Mouse (Mus musculus): ENCODE results near the gene Hfe2.
"Not testable (repeated sequence)": the region's sequence is repeated elsewhere in the genome, so short reads cannot be mapped to it uniquely, and the experiment has no call there.

Gene Hfe2

GRCm38 (mm10) chr3:96524914-96525313 lies at the start of gene Hfe2:
Hfe2 (plus strand) TSS chr3:96525172.
- no peak for DNase-seq (ENCODE audit: low spot score)

GRCm38 (mm10) chr3:96477084-96477483 lies 47.9 kb upstream of the Hfe2 start:
- peak; percentile 4 for DNase-seq (ENCODE audit: low spot score)

- DNase-seq (ENCODE audit: low spot score), result peak; percentile 31
These were observed 47.4 kb upstream of the Hfe2 start for GRCm38 (mm10) chr3:96477558-96477957.

- peak; percentile 33 for DNase-seq (ENCODE audit: low spot score)
These were observed 45.7 kb upstream of the Hfe2 start for GRCm38 (mm10) chr3:96479249-96479648.

- DNase-seq (ENCODE audit: low spot score), result peak; percentile 34
These were observed 44.2 kb upstream of the Hfe2 start for GRCm38 (mm10) chr3:96480684-96481270.

GRCm38 (mm10) chr3:96481856-96482255 lies 43.1 kb upstream of the Hfe2 start:
- DNase-seq (ENCODE audit: low spot score), result no peak

GRCm38 (mm10) chr3:96482451-96482850 lies 42.5 kb upstream of the Hfe2 start:
- peak; percentile 42 for DNase-seq (ENCODE audit: low spot score)

GRCm38 (mm10) chr3:96483044-96483443 lies 41.9 kb upstream of the Hfe2 start:
- DNase-seq (ENCODE audit: low spot score), result peak; percentile 18

GRCm38 (mm10) chr3:96483946-96484345 lies 41.0 kb upstream of the Hfe2 start:
- DNase-seq (ENCODE audit: low spot score), result peak; percentile 26

- DNase-seq (ENCODE audit: low spot score), result no peak
These were observed 40.1 kb upstream of the Hfe2 start for GRCm38 (mm10) chr3:96484921-96485320.

- peak; percentile 18 for DNase-seq (ENCODE audit: low spot score)
These were observed 39.6 kb upstream of the Hfe2 start for GRCm38 (mm10) chr3:96485361-96485760.

- peak; percentile 36 for DNase-seq (ENCODE audit: low spot score)
These were observed 38.7 kb upstream of the Hfe2 start for GRCm38 (mm10) chr3:96486064-96486827.

- DNase-seq (ENCODE audit: low spot score), result not testable (repeated sequence)
These were observed 38.0 kb upstream of the Hfe2 start for GRCm38 (mm10) chr3:96486828-96487559.

- peak; percentile 54 for DNase-seq (ENCODE audit: low spot score)
These were observed 37.2 kb upstream of the Hfe2 start for GRCm38 (mm10) chr3:96487596-96488289.

GRCm38 (mm10) chr3:96488290-96488906 lies 36.6 kb upstream of the Hfe2 start:
- not testable (repeated sequence) for DNase-seq (ENCODE audit: low spot score)

- peak; percentile 21 for DNase-seq (ENCODE audit: low spot score)
These were observed 35.9 kb upstream of the Hfe2 start for GRCm38 (mm10) chr3:96488907-96489629.

- not testable (repeated sequence) for DNase-seq (ENCODE audit: low spot score)
These were observed 35.3 kb upstream of the Hfe2 start for GRCm38 (mm10) chr3:96489636-96490035.

- DNase-seq (ENCODE audit: low spot score), result not testable (repeated sequence)
These were observed 30.5 kb upstream of the Hfe2 start for GRCm38 (mm10) chr3:96494456-96494855.

GRCm38 (mm10) chr3:96494912-96495311 lies 30.1 kb upstream of the Hfe2 start:
- peak; percentile 3 for DNase-seq (ENCODE audit: low spot score)

- peak; percentile 16 for DNase-seq (ENCODE audit: low spot score)
These were observed 29.3 kb upstream of the Hfe2 start for GRCm38 (mm10) chr3:96495490-96496210.

All from testis, postnatal 10 days (tissue).